Mouse (Mus musculus): ENCODE results near the gene Bax.

- TF ChIP-seq CTCF (IDR thresholded peaks at IDR 0.05; ENCODE audit: control insufficient read depth, insufficient read depth, insufficient read length): no peak
- no peak for TF ChIP-seq MYOG (IDR thresholded peaks at IDR 0.05; ENCODE audit: control insufficient read depth, extremely low read depth, insufficient read length)
- TF ChIP-seq USF1 (IDR thresholded peaks at IDR 0.05; ENCODE audit: low read depth): no peak
- no peak for TF ChIP-seq CEBPB (IDR thresholded peaks at IDR 0.05; ENCODE audit: low read depth)
- TF ChIP-seq MAX (IDR thresholded peaks at IDR 0.05): no peak
- no peak for TF ChIP-seq MYOD1 (IDR thresholded peaks at IDR 0.05; ENCODE audit: control insufficient read depth, insufficient read length, low read depth)
- no peak for TF ChIP-seq FOSL1 (IDR thresholded peaks at IDR 0.05; ENCODE audit: insufficient read depth, low read length, poor library complexity, severe bottlenecking)
Observed at GRCm38 (mm10) chr7:45489578-45489977, 22.9 kb upstream of the Bax start.

Measured in C2C12 (cell line).